In the genomic region with DNA sequence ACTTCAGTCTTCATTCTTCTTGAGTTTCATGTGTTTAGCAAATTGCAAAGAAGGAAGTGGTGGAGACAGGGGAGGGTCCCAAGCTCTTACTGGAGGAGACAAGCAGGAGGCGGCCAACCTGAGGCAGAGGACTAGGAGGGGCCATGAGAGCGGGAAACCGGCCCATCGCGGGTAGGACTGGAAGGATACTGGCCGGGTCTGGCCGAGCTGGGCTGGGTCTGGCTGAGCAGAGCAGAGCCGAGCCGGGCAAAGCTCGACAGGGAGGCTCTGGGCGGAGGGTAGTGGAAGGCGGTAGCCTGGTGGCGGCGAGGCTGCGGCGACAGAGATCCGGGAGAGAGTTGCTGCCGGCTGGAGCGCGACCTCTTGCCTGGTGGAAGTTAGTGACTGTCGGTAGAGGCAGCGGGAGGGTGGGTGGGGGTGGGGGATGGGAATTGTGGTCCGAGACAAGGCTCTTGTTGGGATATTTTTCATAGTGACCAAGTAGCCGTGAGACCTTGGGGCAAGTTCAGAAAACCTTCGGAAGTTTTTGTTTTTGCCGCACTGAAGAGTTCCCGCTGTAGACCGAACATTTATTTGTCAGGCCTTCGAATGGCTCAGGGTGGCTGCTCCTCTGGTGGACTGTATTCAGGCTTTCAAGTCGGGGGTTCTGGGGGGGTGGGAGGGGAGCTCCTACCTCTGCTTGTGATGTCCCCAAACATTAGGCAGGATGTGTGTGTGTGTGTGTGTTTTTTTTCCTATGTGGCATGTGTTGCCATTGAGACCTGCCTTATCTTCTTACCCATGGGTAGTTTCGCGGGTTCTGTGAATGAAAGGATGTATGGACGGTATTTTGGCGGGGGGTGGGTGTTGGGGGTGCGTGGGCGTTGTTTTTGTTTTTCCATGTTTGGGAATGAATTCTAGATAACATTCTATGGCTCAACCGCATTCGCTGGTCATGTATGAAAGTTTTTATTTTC, we compare ENCODE assay signal across 8 mouse cellular contexts. TPM values are rescaled to one million over a fixed set of nuclear protein-coding genes. Genes with fewer than 3 reads are reported as not detected.
DNase-seq lines count a peak whose midpoint lies in the region; ATAC-seq and TF ChIP-seq lines count a peak whose summit lies in the region.

A gene (plus strand): TSS at position 106 of the 956 bp plus-strand sequence.

- TF ChIP-seq EP300 in liver, postnatal 0 days (IDR thresholded peaks at IDR 0.05; ENCODE audit: low read depth): no peak; the same call in 1 of the 2 replicates

- peak; percentile 95 for ATAC-seq in intestine, embryonic 14.5 days (replicated peaks; ENCODE audit: low FRiP score, low TSS enrichment, low read depth)
- peak; percentile 60 for ATAC-seq in liver, postnatal 0 days
- peak; percentile 79 for ATAC-seq in neural tube, embryonic 12.5 days (ENCODE audit: low FRiP score, low read depth)

- no peaks in the 10 kb centered on the region for H3K9me3 ChIP-seq in intestine, embryonic 14.5 days (ENCODE audit: control insufficient read depth, low read length)
- H3K9me3 ChIP-seq in liver, postnatal 0 days (ENCODE audit: low read length): no peaks in the 10 kb centered on the region
- no peaks in the 10 kb centered on the region for H3K9me3 ChIP-seq in neural tube, embryonic 12.5 days

- DNase-seq in cerebellum, postnatal 10 days: peak; percentile 41 to 65
- DNase-seq in cerebellum, adult 9-10 months: no peak
- DNase-seq in cerebellum, postnatal 4 days (ENCODE audit: low spot score in 2 of 2): peak; percentile 27 to 32
- peak; percentile 79 to 88 for DNase-seq in gastrocnemius, postnatal 36 days
- peak; percentile 88 for DNase-seq in intestine, embryonic 14.5 days (ENCODE audit: low spot score)
- peak; percentile 87 for DNase-seq in liver, postnatal 0 days
- DNase-seq in thymus, postnatal 14 days: peak; percentile 70

- TF ChIP-seq CTCF in liver, postnatal 0 days (IDR thresholded peaks at IDR 0.05; ENCODE audit: low read depth): no peak

- peak within 1 kb of the TSS; percentile 79 for H3K27ac ChIP-seq in intestine, embryonic 14.5 days (ENCODE audit: low read depth)
- peak within 1 kb of the TSS; percentile 100 for H3K27ac ChIP-seq in liver, postnatal 0 days (ENCODE audit: low read depth)
- no peak within 1 kb of the TSS for H3K27ac ChIP-seq in neural tube, embryonic 12.5 days

- H3K4me1 ChIP-seq in intestine, embryonic 14.5 days (replicated peaks; ENCODE audit: control insufficient read depth, insufficient read depth, low read length): peaks cover 12% of the 10 kb centered on the region; the same call in 1 of the 2 replicates
- peaks cover 28% of the 10 kb centered on the region for H3K4me1 ChIP-seq in liver, postnatal 0 days (ENCODE audit: insufficient read depth)
- no peaks in the 10 kb centered on the region; the same call in 1 of the 2 replicates for H3K4me1 ChIP-seq in neural tube, embryonic 12.5 days

- peaks cover 13% of the 10 kb centered on the region for H3K36me3 ChIP-seq in intestine, embryonic 14.5 days (ENCODE audit: control insufficient read depth, insufficient read depth, low read length)
- H3K36me3 ChIP-seq in liver, postnatal 0 days (replicated peaks; ENCODE audit: insufficient read depth, low read length): peaks cover 22% of the 10 kb centered on the region
- H3K36me3 ChIP-seq in neural tube, embryonic 12.5 days: no peaks in the 10 kb centered on the region

- intact Hi-C loops in gastrocnemius, postnatal 36 days (cut with DNase I): no loop called here

- peak within 1 kb of the TSS; percentile 66 for H3K9ac ChIP-seq in intestine, embryonic 14.5 days (ENCODE audit: low read length)
- H3K9ac ChIP-seq in liver, postnatal 0 days (replicated peaks): peak within 1 kb of the TSS; percentile 78
- peak within 1 kb of the TSS; percentile 56; the same call in 1 of the 2 replicates for H3K9ac ChIP-seq in neural tube, embryonic 12.5 days

- peak within 1 kb of the TSS; percentile 52 for H3K4me3 ChIP-seq in intestine, embryonic 14.5 days (ENCODE audit: low read depth, low read length)
- peak within 1 kb of the TSS; percentile 71 for H3K4me3 ChIP-seq in liver, postnatal 0 days (ENCODE audit: low read depth, low read length)
- H3K4me3 ChIP-seq in neural tube, embryonic 12.5 days: peak within 1 kb of the TSS; percentile 32

- 13% methylated on average over 38 of the region's 38 CpGs for WGBS in intestine, embryonic 14.5 days
- WGBS in liver, postnatal 0 days (ENCODE audit: insufficient replicate concordance): 6% methylated on average over 37 of the region's 38 CpGs
- 25% methylated on average over 38 of the region's 38 CpGs for WGBS in neural tube, embryonic 12.5 days

- H3K4me2 ChIP-seq in intestine, embryonic 14.5 days (ENCODE audit: low read length): peak within 1 kb of the TSS; percentile 70
- H3K4me2 ChIP-seq in liver, postnatal 0 days (ENCODE audit: low read depth, low read length): peak within 1 kb of the TSS; percentile 70
- H3K4me2 ChIP-seq in neural tube, embryonic 12.5 days (replicated peaks): peak within 1 kb of the TSS; percentile 59

- H3K27me3 ChIP-seq in intestine, embryonic 14.5 days (replicated peaks; ENCODE audit: control insufficient read depth, insufficient read depth, low read length): no peaks in the 10 kb centered on the region
- H3K27me3 ChIP-seq in liver, postnatal 0 days (ENCODE audit: insufficient read depth, low read length): no peaks in the 10 kb centered on the region
- no peaks in the 10 kb centered on the region for H3K27me3 ChIP-seq in neural tube, embryonic 12.5 days (replicated peaks)

RNA-seq across cellular contexts. Expression of the gene that starts here (rescaled TPM):
- 10 to 100 TPM; 17.9 to 30.2 TPM for total RNA-seq in gastrocnemius, postnatal 36 days (2021)
- 46.7 and 54.7 TPM in 2 replicates for polyA plus RNA-seq in intestine, embryonic 14.5 days (2014; fragmentation: Nextera tagmentation; extraction: Ambion mirVana)
- 45.5 and 48.5 TPM in 2 replicates for polyA plus RNA-seq in liver, postnatal 0 days (2015; fragmentation: Nextera tagmentation; extraction: Ambion mirVana)
- 14.9 and 15.9 TPM in 2 replicates for polyA plus RNA-seq in neural tube, embryonic 12.5 days (2016; fragmentation: Nextera tagmentation; extraction: Ambion mirVana)
